Mouse (Mus musculus) midbrain, embryonic 13.5 days (tissue): Measurements from ENCODE around the gene Akap8l. TPM values are rescaled to one million over a fixed set of nuclear protein-coding genes. Genes with fewer than 3 reads are reported as not detected.
A peak's percentile ranks its signal among the peaks of the same experiment; 100 is the strongest.

Experiments used
- ATAC-seq: fragments of 200-750 bp; cut with Nextera tagmentation; 2 replicates; pipeline ENCODE4 v1.8.0; 2017; ENCODE audit warnings: mild to moderate bottlenecking, moderate TSS enrichment, moderate library complexity
- H3K27ac ChIP-seq: fragments of 300-500 bp; sonication (generic); 2 replicates; pipeline ENCODE4 v1.5.1; 2015; ENCODE audit warnings: inconsistent platforms, mild to moderate bottlenecking, moderate library complexity
- H3K27me3 ChIP-seq: fragments of 300-500 bp; sonication (generic); 2 replicates; pipeline ENCODE4 v1.6.1; 2015; ENCODE audit warnings: mild to moderate bottlenecking, inconsistent platforms
- H3K36me3 ChIP-seq: fragments of 300-500 bp; sonication (generic); 2 replicates; pipeline ENCODE4 v1.6.1; 2015; ENCODE audit warnings: mild to moderate bottlenecking, inconsistent platforms
- H3K4me1 ChIP-seq: fragments of 300-500 bp; sonication (generic); replicated peaks from 2 replicates; pipeline ENCODE4 v1.6.1; 2015; ENCODE audit warnings: inconsistent platforms
- H3K4me2 ChIP-seq: fragments of 300-500 bp; sonication (generic); replicated peaks from 2 replicates; pipeline ENCODE4 v1.6.1; 2015; ENCODE audit warnings: moderate library complexity, mild to moderate bottlenecking, inconsistent platforms
- H3K4me3 ChIP-seq: fragments of 300-500 bp; sonication (generic); replicated peaks from 2 replicates; pipeline ENCODE4 v1.5.1; 2015; ENCODE audit warnings: mild to moderate bottlenecking, inconsistent platforms
- H3K9ac ChIP-seq: fragments of 300-500 bp; sonication (generic); replicated peaks from 2 replicates; pipeline ENCODE4 v1.6.1; 2015; ENCODE audit warnings: mild to moderate bottlenecking, inconsistent platforms
- H3K9me3 ChIP-seq: fragments of 300-500 bp; sonication (generic); 2 replicates; pipeline ENCODE4 v1.6.1; 2016; ENCODE audit warnings: mild to moderate bottlenecking, inconsistent platforms
- WGBS: fragments of 180-500 bp; shearing (Covaris S2); methylation state at CpG from one replicate; pipeline ENCODE4 v1.1.7; 2015; 5-methylcytosine and 5-hydroxymethylcytosine counted together
- polyA plus RNA-seq: library from polyadenylated mRNA; unstranded; fragments of >200 nt; fragmentation: Nextera tagmentation; extraction: Ambion mirVana; gene quantifications from 2 replicates; pipeline ENCODE4 v1.2.1, GENCODE M21; 2015

Gene Akap8l
- polyA plus RNA-seq, 1 experiment from 2014 or later, result 168 TPM

- ATAC-seq, result no peak
- 87% methylated on average over 2 of the region's 2 CpGs for WGBS
- Histone ChIP-seq H3K36me3 (peaks cover 83% of the 10 kb centered on the region), H3K4me2 (no peak overlapping the region), H3K27me3 (no peaks in the 10 kb centered on the region), H3K9ac (no peak overlapping the region), H3K4me1 (no peaks in the 10 kb centered on the region), H3K27ac (no peak overlapping the region), H3K4me3 (no peak overlapping the region), H3K9me3 (no peaks in the 10 kb centered on the region)
Observed at GRCm38 (mm10) chr17:32335869-32336268, 14.5 kb downstream of the Akap8l start.

- H3K4me3 ChIP-seq, result no peak overlapping the region
- ATAC-seq, result no peak
- no peak overlapping the region for H3K4me2 ChIP-seq
- peaks cover 87% of the 10 kb centered on the region for H3K36me3 ChIP-seq
- H3K4me1 ChIP-seq, result no peaks in the 10 kb centered on the region
- no peak overlapping the region for H3K9ac ChIP-seq
- no peaks in the 10 kb centered on the region for H3K9me3 ChIP-seq
- 98% methylated on average over 12 of the region's 12 CpGs for WGBS
- H3K27ac ChIP-seq, result no peak overlapping the region
- H3K27me3 ChIP-seq, result no peaks in the 10 kb centered on the region
Observed at GRCm38 (mm10) chr17:32334921-32335320, 15.5 kb downstream of the Akap8l start.

- no peak for ATAC-seq
- WGBS, result 93% methylated on average over 31 of the region's 31 CpGs
- H3K4me2 ChIP-seq, result no peak overlapping the region
- H3K9ac ChIP-seq, result no peak overlapping the region
- H3K27me3 ChIP-seq, result no peaks in the 10 kb centered on the region
- H3K27ac ChIP-seq, result no peak overlapping the region
- no peak overlapping the region for H3K4me3 ChIP-seq
- H3K9me3 ChIP-seq, result no peaks in the 10 kb centered on the region
- H3K4me1 ChIP-seq, result no peaks in the 10 kb centered on the region
- H3K36me3 ChIP-seq, result peaks cover 92% of the 10 kb centered on the region
Observed at GRCm38 (mm10) chr17:32333675-32334303, 16.6 kb downstream of the Akap8l start.

GRCm38 (mm10) chr17:32327501-32327900 lies 22.9 kb downstream of the Akap8l start:
- Histone ChIP-seq H3K27me3 (no peaks in the 10 kb centered on the region), H3K4me2 (no peak overlapping the region), H3K9ac (no peak overlapping the region), H3K9me3 (no peaks in the 10 kb centered on the region), H3K36me3 (peaks cover 77% of the 10 kb centered on the region), H3K4me3 (no peak overlapping the region), H3K4me1 (peaks cover 4% of the 10 kb centered on the region), H3K27ac (no peak overlapping the region)
- no peak for ATAC-seq

GRCm38 (mm10) chr17:32322809-32323208 lies 27.6 kb downstream of the Akap8l start:
- 90% methylated on average over 1 of the region's 1 CpGs for WGBS
- 0 out of 2 replicates have a peak overlapping the region, but pooled peaks have one; percentile 82 for H3K4me2 ChIP-seq
- no peaks in the 10 kb centered on the region for H3K27me3 ChIP-seq
- no peak overlapping the region for H3K4me3 ChIP-seq
- H3K27ac ChIP-seq, result no peak overlapping the region
- peaks cover 49% of the 10 kb centered on the region for H3K36me3 ChIP-seq
- H3K9me3 ChIP-seq, result no peaks in the 10 kb centered on the region
- peaks cover 32% of the 10 kb centered on the region for H3K4me1 ChIP-seq
- H3K9ac ChIP-seq, result no peak overlapping the region
- no peak for ATAC-seq

- Histone ChIP-seq H3K36me3 (peaks cover 50% of the 10 kb centered on the region), H3K27me3 (no peaks in the 10 kb centered on the region), H3K27ac (peak overlapping the region; percentile 97), H3K4me1 (peaks cover 32% of the 10 kb centered on the region), H3K4me2 (peak overlapping the region; percentile 82), H3K9ac (peak overlapping the region; percentile 81), H3K9me3 (no peaks in the 10 kb centered on the region), H3K4me3 (peak overlapping the region; percentile 95)
- ATAC-seq, result peak; percentile 1; the same call in 1 of the 2 replicates
- WGBS, result 28% methylated on average over 6 of the region's 6 CpGs
Observed at GRCm38 (mm10) chr17:32321836-32322235, 28.6 kb downstream of the Akap8l start.

GRCm38 (mm10) chr17:32321390-32321734 lies 29.0 kb downstream of the Akap8l start:
- Histone ChIP-seq H3K27ac (peak overlapping the region; percentile 97), H3K4me1 (peaks cover 32% of the 10 kb centered on the region), H3K4me2 (peak overlapping the region; percentile 82), H3K9me3 (no peaks in the 10 kb centered on the region), H3K4me3 (peak overlapping the region; percentile 95), H3K27me3 (no peaks in the 10 kb centered on the region), H3K36me3 (peaks cover 50% of the 10 kb centered on the region), H3K9ac (peak overlapping the region; percentile 81)
- WGBS, result under 1% methylated on average over 23 of the region's 23 CpGs
- no peak; the same call in 1 of the 2 replicates for ATAC-seq

- no peaks in the 10 kb centered on the region for H3K27me3 ChIP-seq
- peak within 1 kb of the TSS; percentile 88 for H3K9ac ChIP-seq
- peak within 1 kb of the TSS; percentile 96 for H3K4me2 ChIP-seq
- H3K4me1 ChIP-seq, result peaks cover 32% of the 10 kb centered on the region
- H3K36me3 ChIP-seq, result peaks cover 50% of the 10 kb centered on the region
- H3K27ac ChIP-seq, result peak within 1 kb of the TSS; percentile 97
- ATAC-seq, result peak; percentile 98
- H3K9me3 ChIP-seq, result no peaks in the 10 kb centered on the region
- WGBS, result under 1% methylated on average over 83 of the region's 83 CpGs
- H3K4me3 ChIP-seq, result peak within 1 kb of the TSS; percentile 95
Observed at GRCm38 (mm10) chr17:32320597-32321389, 29.6 kb downstream of the Akap8l start, which contains the start of gene Akap8. Akap8 (minus strand) TSS chr17:32321238.

- Histone ChIP-seq H3K9ac (peak overlapping the region; percentile 88), H3K36me3 (peaks cover 50% of the 10 kb centered on the region), H3K27ac (peak overlapping the region; percentile 97), H3K4me3 (peak overlapping the region; percentile 95), H3K4me1 (peaks cover 32% of the 10 kb centered on the region), H3K9me3 (no peaks in the 10 kb centered on the region), H3K4me2 (peak overlapping the region; percentile 96), H3K27me3 (no peaks in the 10 kb centered on the region)
- ATAC-seq, result no peak
- WGBS, result under 1% methylated on average over 7 of the region's 7 CpGs
Observed at GRCm38 (mm10) chr17:32319950-32320349, 30.5 kb downstream of the Akap8l start.

GRCm38 (mm10) chr17:32317708-32318107 lies 32.7 kb downstream of the Akap8l start:
- H3K9ac ChIP-seq, result no peak overlapping the region
- H3K4me3 ChIP-seq, result no peak overlapping the region
- peaks cover 29% of the 10 kb centered on the region for H3K4me1 ChIP-seq
- no peaks in the 10 kb centered on the region for H3K27me3 ChIP-seq
- peaks cover 59% of the 10 kb centered on the region for H3K36me3 ChIP-seq
- H3K9me3 ChIP-seq, result no peaks in the 10 kb centered on the region
- no peak overlapping the region for H3K4me2 ChIP-seq
- WGBS, result 91% methylated on average over 3 of the region's 3 CpGs
- no peak overlapping the region for H3K27ac ChIP-seq
- ATAC-seq, result no peak

GRCm38 (mm10) chr17:32317032-32317431 lies 33.4 kb downstream of the Akap8l start:
- no peaks in the 10 kb centered on the region for H3K27me3 ChIP-seq
- no peak overlapping the region for H3K9ac ChIP-seq
- ATAC-seq, result no peak
- 97% methylated on average over 8 of the region's 8 CpGs for WGBS
- H3K36me3 ChIP-seq, result peaks cover 65% of the 10 kb centered on the region
- H3K9me3 ChIP-seq, result no peaks in the 10 kb centered on the region
- H3K4me3 ChIP-seq, result no peak overlapping the region
- no peak overlapping the region for H3K4me2 ChIP-seq
- H3K27ac ChIP-seq, result no peak overlapping the region
- H3K4me1 ChIP-seq, result peaks cover 23% of the 10 kb centered on the region

GRCm38 (mm10) chr17:32315560-32315959 lies 34.8 kb downstream of the Akap8l start:
- Histone ChIP-seq H3K27ac (no peak overlapping the region), H3K4me2 (no peak overlapping the region), H3K27me3 (no peaks in the 10 kb centered on the region), H3K9me3 (no peaks in the 10 kb centered on the region), H3K36me3 (peaks cover 80% of the 10 kb centered on the region), H3K9ac (no peak overlapping the region; the same call in 1 of the 2 replicates), H3K4me1 (peaks cover 18% of the 10 kb centered on the region), H3K4me3 (no peak overlapping the region)
- 93% methylated on average over 5 of the region's 5 CpGs for WGBS
- ATAC-seq, result no peak
